Mouse (Mus musculus) hindbrain, embryonic 12.5 days (tissue): ENCODE measurements around the gene Nemp1. TPM values are rescaled to one million over a fixed set of nuclear protein-coding genes. Genes with fewer than 3 reads are reported as not detected.

Source experiments
- ATAC-seq: fragments of 200-750 bp; cut with Nextera tagmentation; 2 replicates; pipeline ENCODE4 v1.8.0; 2017; ENCODE audit warnings: moderate TSS enrichment; ENCODE audit not compliant: low FRiP score
- H3K27ac ChIP-seq: fragments of 300-500 bp; sonication (generic); 2 replicates; pipeline ENCODE4 v1.5.1; 2016; ENCODE audit warnings: mild to moderate bottlenecking
- H3K27me3 ChIP-seq: fragments of 300-500 bp; sonication (generic); 2 replicates; pipeline ENCODE4 v1.6.1; 2016; ENCODE audit warnings: mild to moderate bottlenecking
- H3K36me3 ChIP-seq: fragments of 300-500 bp; sonication (generic); 2 replicates; pipeline ENCODE4 v1.6.1; 2016; ENCODE audit warnings: mild to moderate bottlenecking
- H3K4me1 ChIP-seq: fragments of 300-500 bp; sonication (generic); 2 replicates; pipeline ENCODE4 v1.6.1; 2016
- H3K4me2 ChIP-seq: fragments of 300-500 bp; sonication (generic); replicated peaks from 2 replicates; pipeline ENCODE4 v1.6.1; 2016; ENCODE audit warnings: mild to moderate bottlenecking
- H3K4me3 ChIP-seq: fragments of 300-500 bp; sonication (generic); 2 replicates; pipeline ENCODE4 v1.5.1; 2016; ENCODE audit warnings: mild to moderate bottlenecking
- H3K9ac ChIP-seq: fragments of 300-500 bp; sonication (generic); 2 replicates; pipeline ENCODE4 v1.6.1; 2016; ENCODE audit warnings: mild to moderate bottlenecking, moderate library complexity
- H3K9me3 ChIP-seq: fragments of 300-500 bp; sonication (generic); replicated peaks from 2 replicates; pipeline ENCODE4 v1.6.1; 2016; ENCODE audit warnings: mild to moderate bottlenecking
- WGBS: fragments of 180-500 bp; shearing (Covaris S2); methylation state at CpG from one replicate; pipeline ENCODE4 v1.1.7; 2016; 5-methylcytosine and 5-hydroxymethylcytosine counted together
- polyA plus RNA-seq: library from polyadenylated mRNA; unstranded; fragments of >200 nt; fragmentation: Nextera tagmentation; extraction: Ambion mirVana; gene quantifications from 2 replicates; pipeline ENCODE4 v1.2.1, GENCODE M21; 2016

Nemp1 gene
- polyA plus RNA-seq, 1 experiment from 2014 or later: 8.9 TPM

GRCm38 (mm10) chr10:127679881-127680280 lies 13.2 kb downstream of the Nemp1 start:
- H3K4me3 ChIP-seq: no peak overlapping the region
- no peaks in the 10 kb centered on the region for H3K36me3 ChIP-seq
- H3K27ac ChIP-seq: no peak overlapping the region
- peaks cover 10% of the 10 kb centered on the region for H3K4me1 ChIP-seq
- no peak overlapping the region for H3K4me2 ChIP-seq
- H3K9ac ChIP-seq: no peak overlapping the region
- 94% methylated on average over 3 of the region's 3 CpGs for WGBS
- ATAC-seq: no peak
- H3K27me3 ChIP-seq: no peaks in the 10 kb centered on the region
- H3K9me3 ChIP-seq: no peaks in the 10 kb centered on the region

- Histone ChIP-seq H3K27me3 (no peaks in the 10 kb centered on the region), H3K36me3 (no peaks in the 10 kb centered on the region), H3K27ac (no peak overlapping the region), H3K4me1 (peaks cover 4% of the 10 kb centered on the region), H3K4me3 (no peak overlapping the region), H3K4me2 (no peak overlapping the region), H3K9ac (no peak overlapping the region), H3K9me3 (no peaks in the 10 kb centered on the region)
- ATAC-seq: no peak
- WGBS: 91% methylated on average over 6 of the region's 6 CpGs
Observed at GRCm38 (mm10) chr10:127682886-127683285, 16.2 kb downstream of the Nemp1 start.

GRCm38 (mm10) chr10:127691053-127691452 lies 24.4 kb downstream of the Nemp1 start:
- H3K4me1 ChIP-seq: no peaks in the 10 kb centered on the region
- peaks cover 30% of the 10 kb centered on the region for H3K36me3 ChIP-seq
- no peaks in the 10 kb centered on the region for H3K9me3 ChIP-seq
- no peak overlapping the region for H3K4me2 ChIP-seq
- H3K27me3 ChIP-seq: no peaks in the 10 kb centered on the region
- H3K9ac ChIP-seq: no peak overlapping the region
- WGBS: 22% methylated on average over 1 of the region's 1 CpGs
- no peak overlapping the region for H3K4me3 ChIP-seq
- no peak overlapping the region for H3K27ac ChIP-seq
- ATAC-seq: no peak

GRCm38 (mm10) chr10:127694636-127695035 lies 27.9 kb downstream of the Nemp1 start:
- H3K9me3 ChIP-seq: no peaks in the 10 kb centered on the region
- H3K27ac ChIP-seq: no peak overlapping the region
- no peak overlapping the region for H3K9ac ChIP-seq
- WGBS: 68% methylated on average over 2 of the region's 2 CpGs
- no peak overlapping the region for H3K4me3 ChIP-seq
- H3K36me3 ChIP-seq: peaks cover 46% of the 10 kb centered on the region
- H3K27me3 ChIP-seq: no peaks in the 10 kb centered on the region
- no peak overlapping the region for H3K4me2 ChIP-seq
- ATAC-seq: no peak
- no peaks in the 10 kb centered on the region for H3K4me1 ChIP-seq

- H3K4me1 ChIP-seq: no peaks in the 10 kb centered on the region
- no peak overlapping the region for H3K4me3 ChIP-seq
- no peak for ATAC-seq
- peaks cover 43% of the 10 kb centered on the region for H3K36me3 ChIP-seq
- H3K27me3 ChIP-seq: no peaks in the 10 kb centered on the region
- H3K27ac ChIP-seq: no peak overlapping the region
- WGBS: 95% methylated on average over 7 of the region's 7 CpGs
- H3K9me3 ChIP-seq: no peaks in the 10 kb centered on the region
- no peak overlapping the region for H3K4me2 ChIP-seq
- no peak overlapping the region for H3K9ac ChIP-seq
Observed at GRCm38 (mm10) chr10:127695775-127696174, 29.1 kb downstream of the Nemp1 start.

- WGBS: 93% methylated on average over 7 of the region's 7 CpGs
- H3K9ac ChIP-seq: no peak overlapping the region
- H3K36me3 ChIP-seq: peaks cover 28% of the 10 kb centered on the region
- no peak for ATAC-seq
- no peak overlapping the region for H3K4me2 ChIP-seq
- no peak overlapping the region for H3K4me3 ChIP-seq
- no peak overlapping the region for H3K27ac ChIP-seq
- no peaks in the 10 kb centered on the region for H3K27me3 ChIP-seq
- no peaks in the 10 kb centered on the region for H3K4me1 ChIP-seq
- H3K9me3 ChIP-seq: no peaks in the 10 kb centered on the region
Observed at GRCm38 (mm10) chr10:127698966-127699365, 32.3 kb downstream of the Nemp1 start.

GRCm38 (mm10) chr10:127703299-127703698 lies 36.6 kb downstream of the Nemp1 start:
- Histone ChIP-seq H3K27me3 (no peaks in the 10 kb centered on the region), H3K4me3 (no peak overlapping the region), H3K36me3 (peaks cover 8% of the 10 kb centered on the region; the same call in 1 of the 2 replicates), H3K27ac (no peak overlapping the region), H3K9me3 (no peaks in the 10 kb centered on the region), H3K9ac (no peak overlapping the region), H3K4me2 (no peak overlapping the region), H3K4me1 (no peaks in the 10 kb centered on the region)
- ATAC-seq: no peak
- 47% methylated on average over 4 of the region's 4 CpGs for WGBS

GRCm38 (mm10) chr10:127704293-127704692 lies 37.6 kb downstream of the Nemp1 start:
- H3K9me3 ChIP-seq: no peaks in the 10 kb centered on the region
- H3K36me3 ChIP-seq: peaks cover under 1% of the 10 kb centered on the region; the same call in 1 of the 2 replicates
- no peak overlapping the region for H3K9ac ChIP-seq
- no peaks in the 10 kb centered on the region for H3K4me1 ChIP-seq
- 61% methylated on average over 2 of the region's 2 CpGs for WGBS
- H3K27ac ChIP-seq: no peak overlapping the region
- no peak for ATAC-seq
- H3K4me2 ChIP-seq: no peak overlapping the region
- H3K4me3 ChIP-seq: no peak overlapping the region
- no peaks in the 10 kb centered on the region for H3K27me3 ChIP-seq

- H3K36me3 ChIP-seq: no peaks in the 10 kb centered on the region
- H3K9ac ChIP-seq: no peak within 1 kb of the TSS
- no peaks in the 10 kb centered on the region for H3K9me3 ChIP-seq
- H3K27ac ChIP-seq: no peak within 1 kb of the TSS
- no peak for ATAC-seq
- no peak within 1 kb of the TSS for H3K4me3 ChIP-seq
- no peak within 1 kb of the TSS for H3K4me2 ChIP-seq
- 68% methylated on average over 2 of the region's 2 CpGs for WGBS
- no peaks in the 10 kb centered on the region for H3K27me3 ChIP-seq
- no peaks in the 10 kb centered on the region for H3K4me1 ChIP-seq
Observed at GRCm38 (mm10) chr10:127704766-127705220, 38.1 kb downstream of the Nemp1 start, which contains the start of gene Myo1a. Gene Myo1a (plus strand): TSS chr10:127705170.

- Histone ChIP-seq H3K4me2 (no peak overlapping the region), H3K4me1 (no peaks in the 10 kb centered on the region), H3K27ac (no peak overlapping the region), H3K36me3 (no peaks in the 10 kb centered on the region), H3K9me3 (no peaks in the 10 kb centered on the region), H3K4me3 (no peak overlapping the region), H3K9ac (no peak overlapping the region), H3K27me3 (no peaks in the 10 kb centered on the region)
- ATAC-seq: no peak
- 94% methylated on average over 4 of the region's 4 CpGs for WGBS
Observed at GRCm38 (mm10) chr10:127705783-127706182, 39.1 kb downstream of the Nemp1 start.

- Histone ChIP-seq H3K9ac (no peak overlapping the region), H3K4me2 (no peak overlapping the region), H3K36me3 (no peaks in the 10 kb centered on the region), H3K27ac (no peak overlapping the region), H3K27me3 (no peaks in the 10 kb centered on the region), H3K9me3 (no peaks in the 10 kb centered on the region), H3K4me3 (no peak overlapping the region), H3K4me1 (no peaks in the 10 kb centered on the region)
- no peak for ATAC-seq
- 89% methylated on average over 7 of the region's 7 CpGs for WGBS
Observed at GRCm38 (mm10) chr10:127707721-127708120, 41.0 kb downstream of the Nemp1 start.

GRCm38 (mm10) chr10:127708850-127709370 lies 42.2 kb downstream of the Nemp1 start:
- Histone ChIP-seq H3K27ac (no peak overlapping the region), H3K27me3 (no peaks in the 10 kb centered on the region), H3K9me3 (no peaks in the 10 kb centered on the region), H3K9ac (no peak overlapping the region), H3K4me1 (no peaks in the 10 kb centered on the region), H3K4me3 (no peak overlapping the region), H3K36me3 (no peaks in the 10 kb centered on the region), H3K4me2 (no peak overlapping the region)
- 78% methylated on average over 3 of the region's 3 CpGs for WGBS
- no peak for ATAC-seq

GRCm38 (mm10) chr10:127710331-127710730 lies 43.6 kb downstream of the Nemp1 start:
- H3K4me1 ChIP-seq: no peaks in the 10 kb centered on the region
- H3K4me3 ChIP-seq: no peak overlapping the region
- no peak overlapping the region for H3K4me2 ChIP-seq
- H3K9me3 ChIP-seq: no peaks in the 10 kb centered on the region
- H3K9ac ChIP-seq: no peak overlapping the region
- WGBS: 87% methylated on average over 13 of the region's 13 CpGs
- ATAC-seq: no peak
- H3K27ac ChIP-seq: no peak overlapping the region
- no peaks in the 10 kb centered on the region for H3K27me3 ChIP-seq
- H3K36me3 ChIP-seq: no peaks in the 10 kb centered on the region
